Mouse (Mus musculus) left cerebral cortex, adult 2 months (tissue): ENCODE results near the gene Ercc6. TPM values are rescaled to one million over a fixed set of nuclear protein-coding genes. Genes with fewer than 3 reads are reported as not detected.
A peak's percentile ranks its signal among the peaks of the same experiment; 100 is the strongest.

Source experiments
- DNase-seq, 2 experiments: peaks; one replicate each; pipeline ENCODE4 v3.0.0; 2021 to 2022; ENCODE audit warnings: low spot score in 2 of 2, mixed read lengths in 1 of 2; ENCODE audit errors: extremely low spot score in 1 of 2
- H3K27ac ChIP-seq: fragments of 200-600 bp; 2 replicates; pipeline ENCODE4 v1.8.1; 2022
- H3K4me3 ChIP-seq: fragments of 200-600 bp; 2 replicates; pipeline ENCODE4 v1.8.1; 2022
- CTCF ChIP-seq: fragments of 200-600 bp; IDR thresholded peaks from 2 replicates; pipeline ENCODE4 v1.8.1; 2022; ENCODE audit warnings: antibody characterized with exemption, mild to moderate bottlenecking, moderate library complexity
- intact Hi-C: fragments of 180-260 bp; cut with DNase I; formaldehyde crosslinking; loops from one replicate; pipeline ENCODE4 v1.15.1; 2025
- long read RNA-seq, 2 experiments: library from polyadenylated mRNA; stranded (forward); transcript quantifications; one replicate each; pipeline ENCODE4 v2.0.0; 2021; ENCODE audit warnings: borderline mapping rate in 2 of 2
- total RNA-seq, 2 experiments: library from RNA; stranded (reverse); gene quantifications; 2 replicates each; pipeline ENCODE4 v1.2.3; 2021

Ercc6 gene
- 10 to 100 TPM; 21.5 to 23.3 TPM for total RNA-seq
- long read RNA-seq, experiment 1, full-length matches to known transcripts = 1 of 9 reads
- long read RNA-seq, experiment 1, partial matches to known transcripts = 2 of 9 reads
- long read RNA-seq, experiment 1, other reads (novel, unspliced or antisense) = 6 of 9 reads
- long read RNA-seq, experiment 2, partial matches to known transcripts = 2 of 3 reads
- long read RNA-seq, experiment 2, other reads (novel, unspliced or antisense) = 1 of 3 reads

GRCm38 (mm10) chr14:32513336-32514032 lies at the start of gene Ercc6:
TSS of gene Ercc6 (plus strand) at chr14:32513521.
- intact Hi-C loops = no loop called here
- peak within 1 kb of the TSS; percentile 96 for H3K4me3 ChIP-seq
- TF ChIP-seq CTCF = no peak; the same call in 1 of the 2 replicates
- DNase-seq = peak; percentile 92 to 94
- peak within 1 kb of the TSS; percentile 92 for H3K27ac ChIP-seq

GRCm38 (mm10) chr14:32464601-32465505 lies 48.5 kb upstream of the Ercc6 start, which contains the start of gene Slc18a3:
TSS of gene Slc18a3 (minus strand) at chr14:32464850.
- Histone ChIP-seq H3K27ac (no peak within 1 kb of the TSS), H3K4me3 (peak within 1 kb of the TSS; percentile 26)
- intact Hi-C loops = no loop called here
- TF ChIP-seq CTCF = no peak
- no peak for DNase-seq

GRCm38 (mm10) chr14:32465506-32465870 lies 47.8 kb upstream of the Ercc6 start:
- intact Hi-C loops = no loop called here
- H3K27ac ChIP-seq = no peak overlapping the region
- no peak for TF ChIP-seq CTCF
- no peak for DNase-seq
- H3K4me3 ChIP-seq = no peak overlapping the region

- Histone ChIP-seq H3K4me3 (no peak within 1 kb of the TSS), H3K27ac (no peak within 1 kb of the TSS)
- intact Hi-C loops = no loop called here
- TF ChIP-seq CTCF = no peak
- no peak for DNase-seq
Measured at GRCm38 (mm10) chr14:32465889-32466288, 47.4 kb upstream of the Ercc6 start, which contains the start of gene Chat. TSS of gene Chat (minus strand) at chr14:32465989.

GRCm38 (mm10) chr14:32467606-32468005 lies 45.7 kb upstream of the Ercc6 start:
- no peak for TF ChIP-seq CTCF
- no peak for DNase-seq
- H3K4me3 ChIP-seq = no peak overlapping the region
- intact Hi-C loops = no loop called here
- H3K27ac ChIP-seq = no peak overlapping the region

- TF ChIP-seq CTCF = peak; percentile 86
- no peak overlapping the region for H3K4me3 ChIP-seq
- peak; percentile 57 to 68 for DNase-seq
- no peak overlapping the region for H3K27ac ChIP-seq
- intact Hi-C loops = loop anchor here (5.0 kb wide), 1 partner anchor 151 kb away; the partner anchor contains the start of gene Ogdhl
Measured at GRCm38 (mm10) chr14:32472996-32473395, 40.3 kb upstream of the Ercc6 start.

GRCm38 (mm10) chr14:32476559-32476958 lies 36.8 kb upstream of the Ercc6 start:
- Histone ChIP-seq H3K4me3 (no peak overlapping the region), H3K27ac (no peak overlapping the region)
- no peak for TF ChIP-seq CTCF
- intact Hi-C loops = no loop called here
- DNase-seq = no peak

- Histone ChIP-seq H3K27ac (no peak overlapping the region), H3K4me3 (no peak overlapping the region)
- no peak for TF ChIP-seq CTCF
- intact Hi-C loops = no loop called here
- no peak for DNase-seq
Measured at GRCm38 (mm10) chr14:32477581-32477980, 35.7 kb upstream of the Ercc6 start.

- intact Hi-C loops = loop anchor here (1.0 kb wide), 1 partner anchor 253 kb away; no protein-coding TSS in a partner anchor
- Histone ChIP-seq H3K4me3 (no peak overlapping the region), H3K27ac (no peak overlapping the region)
- no peak for DNase-seq
- TF ChIP-seq CTCF = peak; percentile 89
Measured at GRCm38 (mm10) chr14:32482061-32482460, 31.3 kb upstream of the Ercc6 start.

- no peak overlapping the region for H3K4me3 ChIP-seq
- intact Hi-C loops = no loop called here
- no peak overlapping the region for H3K27ac ChIP-seq
- DNase-seq = peak; percentile 25 to 30
- TF ChIP-seq CTCF = no peak
Measured at GRCm38 (mm10) chr14:32492521-32492920, 20.8 kb upstream of the Ercc6 start.

GRCm38 (mm10) chr14:32496115-32496850 lies 17.0 kb upstream of the Ercc6 start:
- H3K4me3 ChIP-seq = no peak overlapping the region
- no peak for TF ChIP-seq CTCF
- H3K27ac ChIP-seq = no peak overlapping the region
- intact Hi-C loops = no loop called here
- DNase-seq = no peak
